Mouse (Mus musculus): ENCODE measurements around the gene Top3b. TPM values are rescaled to one million over a fixed set of nuclear protein-coding genes. Genes with fewer than 3 reads are reported as not detected.

Gene Top3b
- polyA plus RNA-seq, 1 experiment: 2.5 TPM

DNA sequence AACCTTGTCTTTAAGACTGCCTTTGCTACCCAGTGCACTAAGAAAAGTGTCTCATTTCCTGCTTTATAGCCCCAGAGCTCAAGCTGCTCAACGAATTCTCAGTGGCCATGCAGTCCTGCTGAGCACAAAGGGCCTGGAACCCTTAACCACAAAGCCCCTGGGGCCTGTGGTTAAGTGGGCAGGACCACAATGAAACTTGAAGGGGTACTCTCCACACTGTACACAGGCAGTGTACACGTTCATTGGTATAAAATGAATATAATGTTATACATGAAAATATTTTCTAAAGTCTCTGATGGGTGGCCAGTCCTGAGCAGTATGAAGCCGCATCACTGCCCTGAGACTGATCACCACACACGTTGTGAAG, 25.5 kb downstream of the Top3b start:
- peaks cover 39% of the 10 kb centered on the region for H3K36me3 ChIP-seq (ENCODE audit: control insufficient read depth)
- no peak for TF ChIP-seq TAL1 (IDR thresholded peaks at IDR 0.05; ENCODE audit: low read length)
- TF ChIP-seq GATA1 (IDR thresholded peaks at IDR 0.05; ENCODE audit: low read length): no peak
- peaks cover 20% of the 10 kb centered on the region for H3K4me1 ChIP-seq (ENCODE audit: control insufficient read depth)
- no peaks in the 10 kb centered on the region for H3K27me3 ChIP-seq (ENCODE audit: control insufficient read depth)
- H3K4me3 ChIP-seq (replicated peaks): peak overlapping the region; percentile 70
- no peaks in the 10 kb centered on the region for H3K9me3 ChIP-seq (ENCODE audit: control insufficient read depth, low read length)

GRCm38 (mm10) chr16:16896382-16897055, 26.0 kb downstream of the Top3b start, which contains the start of gene Ppm1f:
Gene Ppm1f, plus strand, starts transcription at chr16:16896469.
- TF ChIP-seq GATA1 (IDR thresholded peaks at IDR 0.05; ENCODE audit: low read length): no peak
- no peak for TF ChIP-seq TAL1 (IDR thresholded peaks at IDR 0.05; ENCODE audit: low read length)
- H3K4me3 ChIP-seq (replicated peaks): peak within 1 kb of the TSS; percentile 70
- H3K27me3 ChIP-seq (ENCODE audit: control insufficient read depth): no peaks in the 10 kb centered on the region
- H3K36me3 ChIP-seq (ENCODE audit: control insufficient read depth): peaks cover 34% of the 10 kb centered on the region
- no peaks in the 10 kb centered on the region for H3K9me3 ChIP-seq (ENCODE audit: control insufficient read depth, low read length)
- H3K4me1 ChIP-seq (ENCODE audit: control insufficient read depth): peaks cover 20% of the 10 kb centered on the region

DNA sequence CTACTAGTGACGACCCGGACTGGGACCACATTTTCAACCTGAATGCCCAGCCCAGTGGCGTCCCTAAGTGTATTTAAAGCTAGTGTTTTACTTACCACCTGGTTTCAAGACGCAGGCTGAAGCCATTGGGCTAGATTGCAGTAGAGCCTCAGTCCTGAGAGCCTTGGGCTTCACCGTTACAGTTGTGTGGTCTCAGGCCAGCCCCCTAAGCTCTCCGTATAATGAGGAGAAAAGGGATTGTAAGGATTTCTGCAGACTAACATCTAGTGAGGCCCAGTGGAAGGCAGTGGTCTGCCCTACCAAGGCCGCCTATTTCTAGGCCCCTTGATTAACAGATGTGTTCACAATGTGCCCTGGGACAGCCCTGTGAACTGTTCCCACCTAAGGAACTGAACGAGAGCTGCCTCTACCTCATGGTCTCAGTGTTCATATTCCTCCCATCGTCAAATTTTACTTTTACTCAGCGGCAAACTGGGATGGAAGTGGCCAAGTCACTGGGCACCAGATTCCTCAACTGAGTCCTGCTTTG, 26.6 kb downstream of the Top3b start:
- Histone ChIP-seq H3K4me3 (replicated peaks) (peak overlapping the region; percentile 70), H3K36me3 (ENCODE audit: control insufficient read depth) (peaks cover 28% of the 10 kb centered on the region), H3K4me1 (ENCODE audit: control insufficient read depth) (peaks cover 20% of the 10 kb centered on the region), H3K9me3 (ENCODE audit: control insufficient read depth, low read length) (no peaks in the 10 kb centered on the region), H3K27me3 (ENCODE audit: control insufficient read depth) (no peaks in the 10 kb centered on the region)
- no peak for TF ChIP-seq GATA1 (IDR thresholded peaks at IDR 0.05; ENCODE audit: low read length)
- TF ChIP-seq TAL1 (IDR thresholded peaks at IDR 0.05; ENCODE audit: low read length): no peak

DNA sequence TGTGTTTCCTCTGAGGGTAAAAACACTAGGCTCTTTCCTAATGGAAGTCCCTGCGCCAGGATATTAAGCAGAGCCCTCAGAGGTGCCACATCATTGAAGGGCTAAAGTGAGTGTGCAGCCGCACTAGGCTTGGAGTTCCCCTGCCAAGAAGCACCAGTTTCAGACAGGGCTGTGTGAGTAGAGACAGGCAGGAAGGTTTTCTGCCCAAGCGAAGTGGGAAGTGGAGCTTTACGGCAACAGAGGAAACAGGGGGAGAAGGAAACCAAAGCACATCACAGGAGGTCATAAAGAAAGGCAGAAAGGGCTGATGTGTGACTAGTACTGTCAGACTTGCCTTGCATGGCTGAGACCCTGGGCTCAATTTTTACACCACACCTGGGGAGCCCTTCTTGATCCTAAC, 31.8 kb downstream of the Top3b start:
- H3K4me3 ChIP-seq (replicated peaks): no peak overlapping the region
- H3K27me3 ChIP-seq (ENCODE audit: control insufficient read depth): no peaks in the 10 kb centered on the region
- peaks cover 23% of the 10 kb centered on the region for H3K36me3 ChIP-seq (ENCODE audit: control insufficient read depth)
- TF ChIP-seq TAL1 (IDR thresholded peaks at IDR 0.05; ENCODE audit: low read length) (no peak), GATA1 (IDR thresholded peaks at IDR 0.05; ENCODE audit: low read length) (no peak)
- peaks cover 5% of the 10 kb centered on the region for H3K4me1 ChIP-seq (ENCODE audit: control insufficient read depth)
- H3K9me3 ChIP-seq (ENCODE audit: control insufficient read depth, low read length): no peaks in the 10 kb centered on the region

DNA sequence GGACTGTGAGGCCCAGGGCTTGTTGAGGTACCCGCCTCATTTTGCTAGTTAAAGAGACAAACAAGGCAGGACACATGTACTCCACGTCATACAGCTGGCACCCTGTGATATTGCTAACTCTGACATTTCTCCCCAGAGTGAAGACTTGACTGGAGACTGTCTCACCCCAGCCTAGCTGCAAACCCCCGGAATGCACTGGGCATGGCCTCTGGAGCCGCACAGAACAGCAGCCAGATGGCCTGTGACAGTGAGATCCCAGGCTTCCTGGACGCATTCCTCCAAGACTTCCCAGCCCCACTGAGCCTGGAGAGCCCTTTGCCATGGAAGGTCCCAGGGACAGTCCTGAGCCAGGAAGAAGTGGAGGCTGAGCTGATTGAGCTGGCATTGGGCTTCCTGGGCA, 32.7 kb downstream of the Top3b start:
- Histone ChIP-seq H3K27me3 (ENCODE audit: control insufficient read depth) (no peaks in the 10 kb centered on the region), H3K4me1 (ENCODE audit: control insufficient read depth) (no peaks in the 10 kb centered on the region; the same call in 1 of the 2 replicates), H3K9me3 (ENCODE audit: control insufficient read depth, low read length) (no peaks in the 10 kb centered on the region), H3K4me3 (replicated peaks) (no peak overlapping the region), H3K36me3 (ENCODE audit: control insufficient read depth) (peaks cover 26% of the 10 kb centered on the region)
- no peak for TF ChIP-seq TAL1 (IDR thresholded peaks at IDR 0.05; ENCODE audit: low read length)
- TF ChIP-seq GATA1 (IDR thresholded peaks at IDR 0.05; ENCODE audit: low read length): no peak

DNA sequence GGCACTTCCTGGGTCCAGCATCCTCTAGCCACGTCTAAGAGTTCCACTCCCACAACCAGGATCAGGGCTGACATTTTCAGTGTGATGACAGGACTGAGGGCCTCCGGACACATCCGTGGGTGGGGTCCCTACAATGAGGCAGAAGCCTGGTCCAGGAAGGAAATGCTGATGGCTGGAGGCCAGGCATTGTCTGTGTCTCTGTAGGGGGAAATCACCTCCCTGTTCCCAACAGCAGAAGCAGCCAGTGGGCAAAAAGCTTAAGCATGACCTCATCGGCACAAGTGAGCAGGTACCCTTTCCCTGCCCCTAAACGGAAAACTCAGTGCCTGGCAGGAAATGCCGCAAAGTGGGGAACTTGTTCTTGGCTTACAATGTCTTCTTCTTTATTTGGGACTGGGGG, 37.3 kb downstream of the Top3b start:
- Histone ChIP-seq H3K36me3 (ENCODE audit: control insufficient read depth) (peaks cover 44% of the 10 kb centered on the region), H3K4me3 (replicated peaks) (no peak overlapping the region), H3K4me1 (ENCODE audit: control insufficient read depth) (no peaks in the 10 kb centered on the region; the same call in 1 of the 2 replicates), H3K27me3 (ENCODE audit: control insufficient read depth) (no peaks in the 10 kb centered on the region), H3K9me3 (ENCODE audit: control insufficient read depth, low read length) (no peaks in the 10 kb centered on the region)
- no peak for TF ChIP-seq GATA1 (IDR thresholded peaks at IDR 0.05; ENCODE audit: low read length)
- TF ChIP-seq TAL1 (IDR thresholded peaks at IDR 0.05; ENCODE audit: low read length): no peak

DNA sequence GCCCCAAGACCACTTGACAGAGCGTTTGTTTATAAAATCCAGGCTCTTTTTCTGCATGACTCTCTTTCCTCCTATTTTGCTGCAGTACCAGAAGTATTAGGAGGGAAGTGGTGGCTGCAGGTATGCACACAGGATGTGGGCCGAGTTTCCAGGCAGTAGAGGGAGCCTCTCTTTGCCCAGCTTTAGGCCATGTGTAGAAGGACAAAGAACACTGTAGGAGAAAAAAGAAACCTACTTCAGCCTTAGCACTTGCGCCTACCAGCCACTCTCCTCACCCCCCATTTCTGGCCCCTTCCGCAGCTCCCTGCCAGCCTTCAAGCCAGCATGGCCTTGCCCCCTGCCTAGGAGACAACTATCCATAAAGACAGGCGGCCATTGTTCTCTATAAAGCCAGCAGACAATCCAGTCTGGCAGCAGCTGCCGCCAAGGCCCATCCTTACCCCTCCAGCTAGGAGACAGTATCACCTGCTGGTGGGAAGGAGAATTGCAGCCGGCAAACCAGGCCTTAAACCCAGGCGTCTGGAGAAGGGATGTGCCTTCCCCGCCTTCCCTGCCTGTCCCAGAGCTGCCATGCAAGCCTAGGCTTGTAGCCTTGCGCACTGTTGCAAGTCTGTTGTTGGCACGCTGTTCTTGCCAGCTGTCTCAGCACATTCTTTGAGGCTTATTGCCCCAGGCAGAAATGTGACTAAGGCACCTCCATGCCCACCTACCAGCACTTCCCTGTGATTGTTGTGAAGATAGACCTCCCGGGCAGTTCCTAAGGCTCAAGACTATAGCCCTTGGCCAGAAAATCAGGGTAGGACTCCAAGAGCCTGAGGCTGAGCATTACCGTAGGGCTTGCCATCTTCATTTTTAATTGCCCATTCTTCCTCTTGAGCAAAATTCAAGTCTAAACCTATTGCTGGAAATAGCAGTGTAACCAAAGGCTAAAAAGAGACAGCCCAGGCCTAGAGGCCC, 41.4 kb downstream of the Top3b start:
- Histone ChIP-seq H3K9me3 (ENCODE audit: control insufficient read depth, low read length) (no peaks in the 10 kb centered on the region), H3K4me3 (replicated peaks) (no peak overlapping the region), H3K4me1 (ENCODE audit: control insufficient read depth) (no peaks in the 10 kb centered on the region), H3K27me3 (ENCODE audit: control insufficient read depth) (no peaks in the 10 kb centered on the region), H3K36me3 (ENCODE audit: control insufficient read depth) (peaks cover 42% of the 10 kb centered on the region)
- TF ChIP-seq TAL1 (IDR thresholded peaks at IDR 0.05; ENCODE audit: low read length): no peak
- TF ChIP-seq GATA1 (IDR thresholded peaks at IDR 0.05; ENCODE audit: low read length): no peak

- no peaks in the 10 kb centered on the region for H3K27me3 ChIP-seq (ENCODE audit: control insufficient read depth)
- H3K4me3 ChIP-seq (replicated peaks): no peak overlapping the region
- no peaks in the 10 kb centered on the region for H3K4me1 ChIP-seq (ENCODE audit: control insufficient read depth)
- TF ChIP-seq TAL1 (IDR thresholded peaks at IDR 0.05; ENCODE audit: low read length) (no peak), GATA1 (IDR thresholded peaks at IDR 0.05; ENCODE audit: low read length) (no peak)
- H3K36me3 ChIP-seq (ENCODE audit: control insufficient read depth): peaks cover 50% of the 10 kb centered on the region
- H3K9me3 ChIP-seq (ENCODE audit: control insufficient read depth, low read length): no peaks in the 10 kb centered on the region
Observed at GRCm38 (mm10) chr16:16913440-16913839, 42.9 kb downstream of the Top3b start.
